Mouse (Mus musculus) G1E (cell line): ENCODE results near the gene Slc10a7. TPM values are rescaled to one million over a fixed set of nuclear protein-coding genes. Genes with fewer than 3 reads are reported as not detected.

Experiments used
- ATAC-seq: 2 replicates; pipeline ENCODE4 v1.8.0; 2016; ENCODE audit warnings: mild to moderate bottlenecking; ENCODE audit not compliant: insufficient number of reproducible peaks, poor library complexity, low FRiP score, severe bottlenecking; ENCODE audit errors: extremely low read depth
- DNase-seq: peaks from one replicate; pipeline ENCODE4 v3.0.0; 2012; ENCODE audit warnings: low spot score
- H3K27me3 ChIP-seq: 2 replicates; pipeline ENCODE4 v1.6.1; 2012; ENCODE audit warnings: mild to moderate bottlenecking, low read length, inconsistent platforms; ENCODE audit not compliant: insufficient read depth
- H3K36me3 ChIP-seq: replicated peaks from 2 replicates; pipeline ENCODE3; 2012; ENCODE audit warnings: mild to moderate bottlenecking, inconsistent platforms
- H3K4me1 ChIP-seq: 2 replicates; pipeline ENCODE4 v1.6.1; 2012; ENCODE audit warnings: low read depth, low read length, inconsistent platforms, mixed read lengths; ENCODE audit not compliant: insufficient read depth
- H3K4me3 ChIP-seq: 2 replicates; pipeline ENCODE4 v1.5.1; 2012; ENCODE audit warnings: low read depth, mild to moderate bottlenecking, inconsistent platforms, low read length, moderate library complexity, mixed read lengths
- H3K9me3 ChIP-seq: replicated peaks from 2 replicates; pipeline ENCODE4 v1.6.1; 2012; ENCODE audit warnings: inconsistent platforms
- CTCF ChIP-seq: IDR thresholded peaks from 2 replicates; pipeline ENCODE4 v1.5.1; 2012; ENCODE audit warnings: low read depth, low read length, inconsistent platforms, mixed read lengths
- GATA1 ChIP-seq: IDR thresholded peaks from 2 replicates; pipeline ENCODE4 v1.6.1; 2012; ENCODE audit warnings: borderline replicate concordance, low read length, inconsistent platforms, mixed read lengths
- GATA2 ChIP-seq: IDR thresholded peaks from 2 replicates; pipeline ENCODE4 v1.6.1; 2012; ENCODE audit warnings: low read depth, low read length, inconsistent platforms, borderline replicate concordance
- POLR2AphosphoS5 ChIP-seq: IDR thresholded peaks from 2 replicates; pipeline ENCODE4 v1.6.1; 2012; ENCODE audit warnings: low read depth, low read length, inconsistent platforms; ENCODE audit not compliant: insufficient replicate concordance
- TAL1 ChIP-seq: conservative IDR thresholded peaks from 2 replicates; pipeline ENCODE4 v1.6.1; 2012; ENCODE audit warnings: low read depth, low read length, inconsistent platforms, mixed read lengths
- polyA plus RNA-seq: library from polyadenylated mRNA; stranded (reverse); fragments of >175 nt; gene quantifications from 2 replicates; pipeline ENCODE4 v1.2.3, GENCODE M21; 2012
- total RNA-seq, 2 experiments: library from RNA; stranded (forward) in 1 of 2; stranded (reverse) in 1 of 2; fragments of 200-1000 nt in 1 of 2; fragments of >200 nt in 1 of 2; fragmentation: Nextera tagmentation in 1 of 2; gene quantifications; 2 replicates each; pipeline ENCODE4 v1.2.3; 2014 to 2017

Slc10a7 gene
- total and polyA plus RNA-seq, 3 experiments = 9.0 to 39.1 (median 22.2) TPM

DNA sequence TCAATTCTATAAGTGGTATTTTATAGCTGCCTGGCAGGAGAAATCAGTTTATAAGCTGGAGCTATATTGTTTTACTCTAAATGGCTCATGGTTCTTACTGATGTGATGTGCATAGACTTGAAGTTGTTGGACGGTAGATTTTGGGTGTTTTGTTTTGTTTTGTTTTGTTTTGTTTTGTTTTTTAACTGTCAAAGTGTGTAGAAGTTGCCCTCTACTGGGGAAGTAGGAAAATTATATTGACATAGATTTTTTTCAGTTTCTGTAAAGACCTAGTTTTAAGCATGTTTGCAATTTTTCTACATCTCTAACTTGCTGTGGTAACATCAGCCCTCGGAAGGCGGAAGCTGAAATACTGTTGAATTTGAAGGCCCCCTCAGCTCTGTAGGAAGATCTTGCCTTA is 142.5 kb downstream of the Slc10a7 start:
- DNase-seq (no peak), ATAC-seq (no peak)
- Histone ChIP-seq H3K27me3 (no peaks in the 10 kb centered on the region), H3K36me3 (peaks cover 35% of the 10 kb centered on the region), H3K4me1 (0 out of 2 replicates have a peak, but pooled peaks cover 2% of the 10 kb centered on the region), H3K9me3 (no peaks in the 10 kb centered on the region), H3K4me3 (no peak overlapping the region)
- no peak for TF ChIP-seq GATA2
- TF ChIP-seq POLR2AphosphoS5 = no peak
- no peak for TF ChIP-seq CTCF
- no peak for TF ChIP-seq TAL1
- no peak for TF ChIP-seq GATA1

DNA sequence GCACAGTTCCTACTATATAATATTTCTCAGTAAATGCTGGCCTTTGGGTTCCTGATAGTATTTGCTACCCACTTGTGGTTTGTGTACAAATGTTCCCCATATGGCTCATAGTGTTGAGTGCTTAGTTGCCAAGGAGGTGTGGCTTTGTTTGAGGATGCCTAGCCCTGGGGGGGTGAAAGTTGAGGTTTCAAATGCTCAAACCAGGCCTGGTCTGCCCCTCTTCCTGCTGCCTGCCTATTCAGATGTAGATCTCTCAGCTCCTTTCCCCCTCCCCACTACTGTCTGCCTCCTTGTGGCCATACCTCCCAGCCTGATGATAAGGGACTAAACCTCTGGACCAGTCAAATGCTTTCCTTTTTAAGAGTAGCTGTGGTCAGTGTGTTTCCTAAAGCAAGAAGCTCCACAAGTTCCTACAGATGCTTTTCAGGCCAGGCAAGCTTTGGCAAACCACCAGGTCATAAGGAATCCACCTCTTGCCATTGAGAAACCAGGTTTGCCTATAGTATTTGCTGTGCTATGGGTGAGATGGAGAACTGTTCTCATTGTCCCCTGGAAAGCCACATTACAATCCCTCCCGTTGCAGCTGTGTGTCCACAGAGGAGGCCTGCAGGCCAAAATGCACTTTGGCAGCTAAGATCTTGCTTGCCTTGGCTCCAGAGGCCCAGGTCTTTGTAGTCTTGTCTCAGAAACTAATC is 146.4 kb downstream of the Slc10a7 start:
- no peak for TF ChIP-seq CTCF
- no peak for TF ChIP-seq GATA1
- TF ChIP-seq POLR2AphosphoS5 = no peak
- TF ChIP-seq TAL1 = no peak
- TF ChIP-seq GATA2 = no peak
- Histone ChIP-seq H3K9me3 (no peaks in the 10 kb centered on the region), H3K27me3 (no peaks in the 10 kb centered on the region), H3K4me3 (no peak overlapping the region), H3K4me1 (0 out of 2 replicates have a peak, but pooled peaks cover 6% of the 10 kb centered on the region), H3K36me3 (peaks cover 50% of the 10 kb centered on the region)
- ATAC-seq = no peak
- DNase-seq = no peak

DNA sequence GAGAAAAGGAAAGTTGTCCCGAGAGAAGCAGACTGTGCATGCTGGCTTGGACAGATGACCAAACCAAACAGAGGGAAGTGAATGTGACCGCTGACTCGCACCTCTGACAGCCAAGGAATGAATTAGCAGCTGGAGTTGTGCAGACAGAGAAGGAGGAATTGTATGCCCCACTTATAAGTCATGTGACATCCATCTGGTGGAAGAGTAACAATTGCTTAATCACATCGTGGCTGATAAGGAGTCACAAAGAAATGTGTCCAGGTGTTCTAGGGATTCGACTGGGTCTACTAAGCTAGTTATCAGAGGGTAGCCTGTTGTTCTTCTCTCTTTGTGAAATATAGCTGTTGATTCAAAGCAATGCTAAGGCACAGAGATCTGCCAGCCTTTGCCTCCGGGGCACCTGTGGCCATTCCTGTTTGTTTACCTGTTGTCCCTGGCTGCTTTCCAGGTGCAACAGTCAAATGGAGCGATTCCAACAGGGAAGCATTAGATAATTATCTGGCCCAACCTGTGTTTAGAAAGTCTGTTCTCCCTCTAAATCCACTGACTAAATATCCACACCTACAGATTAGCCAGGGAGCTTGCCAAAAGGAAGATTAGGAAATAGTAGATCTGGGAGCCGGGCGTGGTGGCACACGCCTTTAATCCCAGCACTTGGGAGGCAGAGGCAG is 147.7 kb downstream of the Slc10a7 start:
- DNase-seq (no peak), ATAC-seq (no peak)
- Histone ChIP-seq H3K4me3 (no peak overlapping the region), H3K4me1 (0 out of 2 replicates have a peak, but pooled peaks cover 6% of the 10 kb centered on the region), H3K36me3 (peaks cover 48% of the 10 kb centered on the region), H3K27me3 (no peaks in the 10 kb centered on the region), H3K9me3 (no peaks in the 10 kb centered on the region)
- TF ChIP-seq POLR2AphosphoS5 (no peak), TAL1 (no peak), CTCF (no peak), GATA2 (no peak), GATA1 (no peak)

DNA sequence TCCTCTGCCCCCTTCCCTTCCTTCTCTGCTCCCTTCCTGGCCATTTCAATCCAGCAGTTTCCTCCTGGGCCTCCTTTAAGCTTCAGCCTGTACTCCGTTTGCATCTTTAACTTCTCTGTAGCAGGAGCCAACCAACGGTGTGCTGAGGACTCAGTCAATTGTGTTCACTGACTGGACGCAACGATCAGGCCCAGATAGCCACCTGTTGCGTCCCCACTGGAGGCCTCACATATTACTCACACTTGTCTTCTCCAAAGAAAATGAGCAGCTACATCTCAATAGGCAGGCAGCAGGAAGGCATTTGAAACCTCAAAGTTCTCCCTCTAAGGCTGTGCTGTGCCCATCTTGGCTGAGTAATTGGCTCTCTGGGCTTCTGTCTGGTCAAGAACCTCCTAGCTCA is 149.0 kb downstream of the Slc10a7 start:
- Histone ChIP-seq H3K36me3 (peaks cover 52% of the 10 kb centered on the region), H3K4me3 (no peak overlapping the region), H3K9me3 (no peaks in the 10 kb centered on the region), H3K27me3 (no peaks in the 10 kb centered on the region), H3K4me1 (0 out of 2 replicates have a peak, but pooled peaks cover 6% of the 10 kb centered on the region)
- DNase-seq (no peak), ATAC-seq (no peak)
- TF ChIP-seq GATA1 (no peak), POLR2AphosphoS5 (no peak), TAL1 (no peak), GATA2 (no peak), CTCF (no peak)

DNA sequence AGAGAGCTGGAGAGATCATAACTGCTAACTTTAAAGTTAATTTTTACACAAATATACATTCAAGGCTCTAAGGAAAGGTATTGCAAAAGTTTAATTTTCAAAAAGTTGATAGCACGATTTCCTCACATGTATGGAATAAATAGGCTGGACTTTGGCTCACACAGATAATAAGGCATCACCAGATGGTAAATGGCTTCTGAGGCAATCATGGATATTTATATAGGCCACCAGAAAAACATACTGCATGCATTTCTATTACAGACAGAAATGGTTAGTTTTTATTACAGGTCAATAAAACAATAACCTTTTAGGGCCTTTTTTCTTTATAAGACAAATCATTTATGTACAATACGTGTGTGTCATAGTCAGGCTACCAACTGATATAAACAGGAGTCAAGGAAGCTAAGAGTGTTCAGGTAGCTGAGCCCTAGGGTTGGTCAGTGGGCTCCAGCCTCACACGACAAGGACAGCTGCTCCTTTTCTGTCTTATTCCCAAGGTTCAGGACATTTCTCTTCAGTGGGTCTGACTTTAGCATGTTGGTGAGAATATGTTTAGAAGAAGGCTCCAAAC is 150.6 kb downstream of the Slc10a7 start:
- ATAC-seq = no peak
- TF ChIP-seq GATA2 = no peak
- no peak for TF ChIP-seq CTCF
- TF ChIP-seq POLR2AphosphoS5 = no peak
- TF ChIP-seq GATA1 = no peak
- TF ChIP-seq TAL1 = no peak
- no peak overlapping the region for H3K4me3 ChIP-seq
- H3K36me3 ChIP-seq = peaks cover 60% of the 10 kb centered on the region
- no peak for DNase-seq
- 0 out of 2 replicates have a peak, but pooled peaks cover 6% of the 10 kb centered on the region for H3K4me1 ChIP-seq
- H3K9me3 ChIP-seq = no peaks in the 10 kb centered on the region
- no peaks in the 10 kb centered on the region for H3K27me3 ChIP-seq

DNA sequence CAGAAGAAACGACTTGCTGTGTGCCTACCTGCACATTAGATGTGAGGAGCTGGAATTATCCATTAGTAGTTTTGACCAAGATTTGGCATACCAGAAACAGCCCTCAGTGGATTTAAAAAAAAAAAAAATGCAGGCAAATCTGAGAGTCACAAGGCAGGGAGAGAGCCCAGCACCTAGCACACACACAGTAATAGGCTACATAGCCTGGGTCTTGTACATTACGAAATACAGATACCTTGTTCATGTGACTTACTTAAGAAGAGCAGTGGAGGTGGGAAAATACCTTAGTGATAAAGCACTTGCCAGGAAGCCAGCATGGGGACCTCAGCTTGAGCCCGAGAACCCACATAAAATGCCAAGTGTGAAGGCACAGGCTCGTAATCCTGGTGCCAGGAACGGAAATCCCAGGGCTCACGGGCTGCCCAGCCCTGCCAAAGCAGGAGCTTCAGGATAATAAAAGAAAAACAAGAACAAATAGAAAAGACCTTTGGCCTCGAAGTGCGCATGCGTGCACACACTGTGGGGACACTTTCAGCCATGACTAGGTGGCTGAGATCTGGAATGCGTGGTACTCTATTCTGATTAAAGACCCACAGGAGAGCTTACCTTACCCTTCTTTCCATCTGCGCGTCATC is 155.3 kb downstream of the Slc10a7 start:
- TF ChIP-seq CTCF (no peak), POLR2AphosphoS5 (no peak), GATA2 (no peak), GATA1 (no peak), TAL1 (no peak)
- ATAC-seq = no peak

More for the DNA sequence above, 155.3 kb downstream of the Slc10a7 start:
- DNase-seq = no peak
- Histone ChIP-seq H3K27me3 (no peaks in the 10 kb centered on the region), H3K36me3 (peaks cover 63% of the 10 kb centered on the region), H3K4me3 (no peak overlapping the region), H3K4me1 (no peaks in the 10 kb centered on the region), H3K9me3 (no peaks in the 10 kb centered on the region)
